Mouse (Mus musculus) cerebellum, postnatal 4 days (tissue): ENCODE data around the gene Xpr1.

Source experiments
- DNase-seq, 2 experiments: peaks; one replicate each; pipeline ENCODE4 v3.0.0; 2022; ENCODE audit warnings: low spot score in 2 of 2, mixed read lengths in 1 of 2

The Xpr1 gene

DNA sequence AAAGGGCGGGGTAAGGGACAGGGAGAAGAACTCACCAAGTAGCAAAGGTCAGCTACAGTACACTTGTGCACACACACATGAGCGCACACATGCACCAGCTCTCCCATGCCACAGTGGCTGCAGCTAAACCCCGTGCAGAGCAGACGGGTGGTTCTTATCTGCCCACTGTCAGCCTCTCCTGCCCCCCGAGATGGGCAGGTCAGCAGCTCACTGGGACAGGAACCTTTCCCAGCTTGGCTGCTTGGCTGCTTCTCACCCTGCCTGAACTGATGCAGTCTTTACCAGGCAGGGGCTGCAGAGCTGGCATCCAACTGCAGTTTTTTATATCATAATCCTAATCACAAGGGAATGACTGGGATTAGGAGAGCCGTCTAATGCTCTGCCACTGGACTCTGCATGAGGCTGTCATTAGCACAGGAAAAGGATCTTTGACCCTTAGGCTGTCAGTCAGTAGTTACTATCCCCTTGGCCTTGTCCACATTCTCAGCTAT, 164.5 kb downstream of the Xpr1 start:
- no peak for DNase-seq

DNA sequence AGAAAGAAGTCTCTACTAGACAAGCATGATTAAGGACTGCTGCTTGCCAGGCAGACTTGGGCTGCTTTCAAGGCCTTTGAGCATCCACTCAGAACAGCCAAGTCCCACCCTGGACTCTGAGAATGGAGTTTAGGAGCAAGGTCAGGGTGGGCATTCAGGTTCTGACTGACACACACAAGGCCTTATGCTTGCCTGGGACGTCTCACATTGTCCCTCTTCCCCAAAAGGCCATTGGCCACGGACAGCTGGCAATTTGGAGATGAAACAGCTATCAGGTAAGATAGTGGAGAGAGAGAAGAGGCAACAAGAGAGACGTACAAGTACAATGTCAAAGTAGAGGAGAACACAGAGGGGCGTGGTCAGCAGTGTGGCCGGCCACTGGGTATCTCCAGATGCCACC, 165.6 kb downstream of the Xpr1 start:
- no peak for DNase-seq

DNA sequence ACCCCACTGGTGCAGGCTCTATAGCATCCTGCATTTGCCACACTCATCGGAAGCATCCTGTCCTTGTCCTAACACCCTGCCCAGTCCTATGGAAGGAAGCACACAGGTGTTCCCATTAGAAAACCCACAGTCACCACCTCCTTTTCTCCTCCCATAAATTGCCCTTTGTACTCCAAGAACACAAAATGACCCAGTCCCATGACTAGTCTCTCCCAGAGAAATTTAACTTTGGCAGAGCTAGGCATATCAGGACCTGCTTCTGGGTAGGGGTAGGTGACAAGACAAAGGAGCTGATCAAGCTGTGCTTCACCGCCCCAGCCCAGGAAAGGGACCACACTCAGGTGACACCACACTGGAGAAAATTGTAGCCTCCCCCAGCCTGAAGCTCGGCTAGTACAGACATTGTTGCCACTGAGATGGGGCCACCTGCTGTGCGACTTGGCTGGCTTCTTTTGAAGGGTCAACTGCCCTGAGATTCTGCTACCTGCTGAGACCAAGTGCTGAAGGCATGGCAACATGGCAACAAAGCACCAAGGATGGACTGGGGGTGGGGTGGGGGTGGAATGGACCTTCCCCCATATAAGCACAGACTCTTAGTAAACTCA, 166.6 kb downstream of the Xpr1 start:
- DNase-seq, result no peak

DNA sequence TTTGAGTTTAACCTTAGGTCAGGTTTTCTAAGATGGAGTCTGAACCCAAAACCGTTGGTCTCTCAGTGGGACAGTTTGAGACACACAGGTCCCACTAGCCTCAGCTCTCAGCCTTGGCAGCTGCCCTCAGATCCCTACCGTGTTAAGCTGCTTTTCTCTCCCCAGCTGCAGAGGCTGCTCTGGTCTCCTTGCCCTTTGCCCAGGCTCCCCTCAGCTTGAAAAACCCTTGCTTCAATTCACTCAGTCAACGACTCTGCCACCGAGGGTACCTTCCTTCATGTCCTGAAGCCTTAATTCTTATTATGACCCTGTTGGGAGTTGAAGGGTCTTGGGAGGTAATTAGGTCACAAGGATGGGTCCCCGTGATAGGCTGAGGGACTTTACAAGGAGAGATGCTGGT, 167.3 kb downstream of the Xpr1 start:
- DNase-seq, result no peak

DNA sequence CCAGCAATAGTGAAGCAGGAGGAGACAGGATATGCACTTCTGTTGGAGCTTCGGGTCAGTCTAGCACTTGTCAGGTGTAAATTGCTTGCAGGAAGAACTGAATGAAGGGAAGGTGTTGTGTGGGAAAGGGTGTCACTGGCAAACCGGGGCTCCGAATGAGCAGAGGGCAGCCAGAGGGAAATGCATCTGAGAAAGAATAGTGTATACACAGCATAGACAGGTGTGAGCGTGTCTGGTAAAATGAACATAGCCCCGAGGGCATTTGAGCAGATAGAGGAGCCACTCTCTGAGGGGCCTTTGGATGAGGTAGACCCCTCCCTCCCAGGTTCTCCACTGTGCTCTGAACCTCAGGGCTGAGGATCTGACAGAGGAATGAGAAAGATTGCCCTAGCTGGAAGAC, 169.2 kb downstream of the Xpr1 start:
- DNase-seq, result no peak

DNA sequence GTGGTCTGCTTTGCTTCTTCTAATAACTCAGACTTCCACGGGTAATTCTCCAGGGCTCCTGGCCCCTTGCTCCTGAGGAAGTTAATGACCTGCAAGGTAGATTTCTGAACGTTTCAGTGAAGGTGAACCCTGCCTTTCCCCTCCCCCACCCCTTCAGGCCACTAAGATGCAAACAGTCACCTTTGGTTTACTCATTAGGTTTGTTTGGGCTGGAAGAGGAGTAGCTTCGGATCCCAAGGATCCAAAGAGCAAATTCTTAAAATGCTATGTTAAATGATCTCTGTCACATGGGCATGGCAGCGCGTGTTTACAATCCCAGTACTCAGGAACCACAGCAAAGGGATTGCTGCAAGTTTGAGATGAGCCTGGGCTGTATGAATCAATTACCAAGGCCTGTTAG, 169.8 kb downstream of the Xpr1 start:
- DNase-seq, result no peak

DNA sequence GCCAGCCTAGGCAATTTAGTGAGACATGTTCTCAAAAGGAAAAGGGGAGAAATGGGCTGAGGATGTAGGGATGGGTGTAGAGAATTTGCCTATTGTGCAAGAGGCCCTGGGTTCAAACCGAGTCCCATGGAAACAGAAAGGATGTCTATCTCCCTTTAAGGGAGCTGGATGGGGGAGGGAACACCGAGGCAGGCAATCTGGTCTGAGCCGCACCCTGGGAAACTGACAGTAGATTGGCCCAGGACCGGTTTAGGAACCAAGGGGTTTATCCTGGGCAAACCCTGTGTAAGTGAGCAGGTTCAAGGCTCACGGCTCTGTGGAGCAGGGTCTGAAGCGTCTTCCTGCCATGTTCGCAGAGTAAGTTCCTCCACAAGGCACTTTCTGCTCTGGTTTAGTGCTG, 171.7 kb downstream of the Xpr1 start:
- peak in 1 of 2 experiments; percentile 13 for DNase-seq

DNA sequence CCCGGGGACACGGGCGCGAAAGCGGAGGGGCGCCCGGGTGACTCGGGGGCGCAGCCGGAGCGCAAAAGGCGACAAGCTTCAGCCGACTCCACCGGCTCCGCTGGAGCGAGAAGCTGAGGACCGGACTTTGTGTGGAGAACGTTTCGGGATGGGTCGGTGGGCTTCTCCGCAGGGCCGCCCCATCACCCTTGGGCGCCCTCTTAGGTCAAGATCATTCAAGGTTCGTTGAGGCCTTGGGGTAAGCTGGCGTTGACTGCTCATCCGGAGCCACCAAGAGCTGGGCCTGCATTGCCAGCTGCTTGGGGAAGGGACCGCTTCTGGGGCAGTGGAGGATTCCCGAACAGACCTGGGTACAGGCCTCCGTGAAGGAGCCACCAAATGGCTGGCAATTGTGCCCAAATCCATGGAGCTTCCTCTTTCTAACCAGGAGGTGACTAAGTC, 172.4 kb downstream of the Xpr1 start:
- DNase-seq, result peak in 1 of 2 experiments; percentile 19

DNA sequence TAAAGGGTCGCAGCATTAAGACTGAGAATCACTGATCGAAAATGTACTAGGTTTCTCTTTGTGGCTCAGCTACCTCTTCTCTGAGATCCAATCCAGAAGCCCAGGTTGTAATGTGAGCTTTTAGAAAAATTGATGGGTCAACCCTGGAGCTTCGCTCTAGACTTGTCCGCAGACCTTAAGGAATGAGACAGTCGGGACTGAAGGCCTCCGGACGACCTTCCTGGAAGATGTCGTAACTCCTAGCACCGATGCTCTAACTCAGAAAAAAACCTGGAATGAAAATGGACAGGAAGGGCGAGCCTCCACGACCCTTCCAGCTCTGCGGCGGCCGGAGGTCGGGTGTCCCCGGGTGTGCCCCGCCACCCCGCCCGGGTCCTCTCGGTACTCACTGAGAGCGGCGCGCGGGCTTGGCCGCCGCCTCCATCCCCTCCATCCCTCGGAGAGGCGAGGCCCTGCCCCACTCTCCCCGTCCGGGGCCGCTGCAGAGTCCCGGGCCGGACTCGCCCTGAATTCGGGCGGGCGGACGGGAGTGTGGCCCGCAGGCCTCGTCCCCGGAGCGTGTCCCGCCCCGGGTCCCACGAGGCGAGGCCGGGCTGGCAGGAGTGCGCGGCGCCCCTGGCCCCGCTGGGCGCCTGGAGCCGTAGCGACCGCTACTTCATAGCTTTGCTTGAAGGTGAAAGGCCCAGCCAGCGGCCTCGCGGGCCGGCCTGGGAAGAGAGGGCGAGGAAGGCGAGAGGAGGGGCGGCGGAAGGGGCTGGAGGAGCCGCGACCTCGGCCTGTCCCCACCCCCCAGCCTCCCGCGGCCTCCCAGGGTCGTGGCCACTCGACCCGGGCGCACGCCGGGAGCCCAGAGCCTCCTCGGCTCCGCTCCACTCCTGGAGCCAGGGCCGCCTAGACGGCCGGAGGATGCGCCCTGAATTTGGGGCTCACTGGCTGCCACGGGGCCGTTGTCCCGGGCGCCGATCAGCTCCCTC, 173.1 kb downstream of the Xpr1 start, which contains the start of gene BC034090:
Gene BC034090 (minus strand): TSS at position 648 of the 974 bp plus-strand sequence.
- DNase-seq, result peak; percentile 20 to 54

DNA sequence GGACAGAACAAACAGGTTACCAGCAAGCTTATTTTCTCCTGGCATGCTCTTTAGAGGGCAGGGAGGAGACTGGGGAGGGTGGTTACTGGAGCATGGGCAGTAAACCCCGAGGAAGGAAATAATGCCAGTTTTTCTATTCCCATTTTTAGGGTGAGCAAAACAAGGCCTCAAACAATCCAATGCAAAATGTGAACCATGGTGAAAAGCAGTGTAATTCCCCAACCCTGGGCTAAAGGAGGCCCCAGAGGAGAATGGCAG, 174.8 kb downstream of the Xpr1 start:
- DNase-seq, result no peak

DNA sequence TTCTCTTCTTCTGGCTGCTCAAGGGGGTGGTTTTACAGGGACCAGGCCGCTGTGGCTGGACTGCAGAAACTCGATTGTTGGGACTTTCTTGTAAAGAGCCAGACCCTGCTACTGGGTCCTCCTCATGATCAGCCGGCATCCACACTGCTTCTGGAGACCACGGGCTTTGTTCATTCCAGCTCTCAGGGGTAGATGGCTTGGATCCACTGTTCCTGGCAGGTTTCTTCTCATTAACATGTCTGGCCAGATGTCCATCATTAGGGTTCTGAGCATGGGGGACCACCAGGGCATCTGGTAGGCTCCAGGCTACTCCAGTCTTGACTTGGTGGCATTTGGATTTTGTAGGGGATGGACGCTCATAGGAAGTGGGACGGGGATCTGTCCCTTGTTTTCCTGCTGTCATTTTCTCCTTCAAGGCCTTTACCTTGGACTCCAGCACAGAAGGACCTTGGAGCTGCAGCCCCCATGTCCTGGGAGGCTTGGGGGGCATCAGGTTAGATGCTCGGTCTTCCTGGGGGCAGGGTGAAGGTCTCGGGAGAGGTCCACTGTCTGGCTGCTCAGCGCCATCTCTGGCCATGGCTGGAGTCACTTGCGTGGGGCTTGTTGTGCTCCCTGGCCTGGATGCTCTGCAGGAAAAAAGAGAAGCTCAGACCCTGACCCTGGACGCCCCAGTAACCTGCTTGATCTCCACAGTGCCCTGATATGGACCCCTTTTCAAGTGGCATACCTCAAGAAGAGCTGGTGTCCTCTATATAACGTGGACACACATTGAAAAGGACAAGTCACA, 175.3 kb downstream of the Xpr1 start:
- peak in 1 of 2 experiments; percentile 18 for DNase-seq

DNA sequence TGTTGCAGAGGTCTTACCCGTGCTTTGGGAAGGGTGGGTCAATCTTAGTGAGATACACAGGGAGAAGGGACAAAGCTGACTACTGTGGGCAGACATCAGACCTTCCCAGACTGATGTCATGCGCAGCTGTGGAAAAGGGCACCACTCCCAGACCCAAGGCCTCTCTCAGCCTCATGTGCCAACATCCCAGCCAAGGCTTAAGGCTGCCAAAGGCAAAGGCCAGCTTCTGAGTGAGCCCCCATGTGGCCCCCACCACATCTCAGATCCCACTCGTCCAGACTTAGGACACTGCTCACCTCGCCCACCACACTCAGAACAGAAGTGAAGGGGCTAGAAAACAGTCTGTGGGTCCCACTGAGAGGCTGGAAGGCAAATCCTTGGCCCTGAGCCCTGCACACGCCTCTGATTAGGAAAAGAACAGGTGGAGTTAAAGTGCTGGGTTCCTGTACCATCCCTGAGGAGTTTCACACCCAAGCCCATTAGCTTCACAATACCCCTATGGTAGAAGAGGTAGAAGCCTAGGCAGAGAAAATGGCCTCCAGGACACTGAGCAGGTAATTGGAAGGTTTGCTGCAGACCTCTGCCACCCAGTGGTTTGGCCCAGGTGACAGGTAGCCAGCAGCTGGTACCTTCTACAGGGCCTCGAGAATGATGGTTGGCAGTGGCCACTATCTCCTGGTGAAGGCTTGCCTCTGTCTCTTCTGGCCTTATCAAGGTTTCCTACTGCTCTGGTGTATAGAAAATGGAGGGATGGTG, 177.1 kb downstream of the Xpr1 start:
- DNase-seq, result no peak

DNA sequence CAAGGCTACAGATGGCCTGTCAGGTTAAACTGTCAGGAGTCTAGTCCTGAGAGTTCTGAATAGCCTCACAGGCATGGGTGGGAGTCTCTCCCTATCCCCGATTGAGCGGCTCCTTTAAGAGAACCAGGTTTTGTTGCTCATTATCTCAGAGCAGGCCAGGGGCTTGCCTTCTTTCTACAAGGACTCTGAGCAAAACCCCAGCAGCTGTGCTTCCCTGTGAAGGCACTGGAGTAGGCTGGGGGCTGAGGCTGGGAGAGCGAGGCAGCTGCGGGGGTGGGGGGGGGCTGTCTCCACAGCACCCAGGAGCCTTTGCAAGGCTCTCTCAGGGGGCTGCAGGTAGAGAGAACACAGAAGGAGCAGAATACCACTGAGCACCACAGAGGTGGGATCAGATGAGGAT, 178.0 kb downstream of the Xpr1 start:
- no peak for DNase-seq

DNA sequence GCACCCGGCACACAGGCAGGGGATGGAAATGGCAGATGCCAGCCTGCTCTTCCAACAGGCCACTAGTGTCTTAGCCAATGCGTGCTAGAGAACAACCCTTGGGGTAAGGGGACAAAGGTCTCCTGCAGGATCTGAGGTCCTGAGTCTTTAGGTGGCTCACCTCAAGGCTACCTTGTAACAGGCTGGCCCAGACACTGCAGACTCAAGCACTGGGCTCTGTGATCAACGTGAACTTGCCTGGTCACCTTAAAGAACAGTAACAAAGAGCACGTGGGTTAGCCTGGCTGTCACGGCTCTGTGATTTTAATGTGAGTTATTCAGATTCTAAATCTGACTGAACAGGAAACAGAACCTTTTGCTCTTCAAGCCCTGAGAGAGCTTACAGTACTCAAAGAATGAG, 179.1 kb downstream of the Xpr1 start:
- no peak for DNase-seq

DNA sequence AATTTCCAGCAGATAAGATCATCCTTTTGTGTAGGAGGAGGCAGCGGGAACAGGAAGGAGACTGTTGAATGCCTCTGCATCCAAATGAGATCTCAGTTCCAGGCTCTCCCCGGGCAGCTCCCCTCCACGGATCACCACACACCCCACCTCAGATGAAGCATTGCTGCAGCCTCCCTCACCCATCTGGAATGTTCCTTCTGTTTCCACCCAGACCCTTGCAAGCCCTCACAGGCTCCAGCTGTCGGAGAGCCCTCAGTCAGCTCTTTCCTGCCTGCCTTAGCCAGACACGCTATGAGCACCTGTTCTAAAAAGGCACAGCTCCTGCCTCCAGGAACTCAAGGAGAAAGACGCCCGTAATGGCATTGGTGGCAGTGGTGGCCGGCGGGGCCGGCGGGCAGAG, 179.8 kb downstream of the Xpr1 start:
- DNase-seq, result no peak

DNA sequence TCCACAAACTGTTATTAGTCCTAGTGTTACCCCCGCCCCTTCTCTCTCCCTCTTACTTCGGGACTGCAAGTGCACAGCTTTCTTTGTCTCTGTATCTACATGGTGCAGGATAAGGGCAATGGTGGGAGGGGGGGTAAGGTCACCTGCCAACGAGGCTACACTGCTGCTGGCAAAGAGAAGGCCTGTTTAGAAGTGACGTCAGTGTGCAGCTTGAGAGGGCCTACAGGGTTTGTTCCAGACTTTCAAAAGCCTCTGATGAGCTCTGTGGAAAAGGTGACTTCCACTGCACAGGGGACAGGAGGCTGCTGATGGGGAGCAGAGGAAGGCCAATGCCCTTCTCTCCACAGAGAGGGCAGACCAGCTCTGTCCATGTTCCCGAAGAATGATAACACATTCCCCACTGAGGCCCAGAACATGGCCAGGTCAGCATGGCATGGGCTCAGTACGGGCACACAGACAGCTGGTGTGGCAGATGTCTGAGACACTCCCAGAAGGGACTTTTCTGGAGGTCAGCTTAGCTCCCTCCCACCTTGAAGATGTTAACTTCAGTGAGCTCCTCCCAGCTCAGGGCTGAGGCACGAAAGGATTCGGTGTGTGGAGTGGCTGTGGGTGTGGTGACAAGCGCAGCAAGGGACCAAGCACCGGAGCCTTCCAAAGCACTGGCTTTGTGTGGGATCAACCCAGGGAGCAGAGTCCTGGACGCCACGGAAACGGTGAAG, 180.8 kb downstream of the Xpr1 start:
- no peak for DNase-seq

DNA sequence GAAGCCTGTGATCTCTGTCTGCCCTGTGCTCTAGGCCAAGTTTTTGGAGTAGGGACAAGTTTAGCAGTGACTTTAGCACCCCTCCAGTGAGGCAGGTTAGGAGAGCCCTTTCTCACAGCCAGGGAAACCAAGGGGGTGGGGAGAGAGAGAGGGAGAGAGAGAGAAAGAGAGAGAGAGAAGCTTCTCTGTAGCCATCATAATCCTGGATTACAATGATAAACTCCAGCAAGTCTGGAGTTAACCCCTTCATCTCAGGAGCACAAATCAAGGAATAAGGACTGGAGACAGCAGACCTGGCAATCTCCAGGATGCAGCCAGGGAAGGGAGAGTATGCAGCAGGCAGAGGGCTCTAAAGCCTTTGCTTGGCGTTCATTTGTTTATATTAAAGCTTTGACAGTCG, 181.6 kb downstream of the Xpr1 start:
- DNase-seq, result no peak

DNA sequence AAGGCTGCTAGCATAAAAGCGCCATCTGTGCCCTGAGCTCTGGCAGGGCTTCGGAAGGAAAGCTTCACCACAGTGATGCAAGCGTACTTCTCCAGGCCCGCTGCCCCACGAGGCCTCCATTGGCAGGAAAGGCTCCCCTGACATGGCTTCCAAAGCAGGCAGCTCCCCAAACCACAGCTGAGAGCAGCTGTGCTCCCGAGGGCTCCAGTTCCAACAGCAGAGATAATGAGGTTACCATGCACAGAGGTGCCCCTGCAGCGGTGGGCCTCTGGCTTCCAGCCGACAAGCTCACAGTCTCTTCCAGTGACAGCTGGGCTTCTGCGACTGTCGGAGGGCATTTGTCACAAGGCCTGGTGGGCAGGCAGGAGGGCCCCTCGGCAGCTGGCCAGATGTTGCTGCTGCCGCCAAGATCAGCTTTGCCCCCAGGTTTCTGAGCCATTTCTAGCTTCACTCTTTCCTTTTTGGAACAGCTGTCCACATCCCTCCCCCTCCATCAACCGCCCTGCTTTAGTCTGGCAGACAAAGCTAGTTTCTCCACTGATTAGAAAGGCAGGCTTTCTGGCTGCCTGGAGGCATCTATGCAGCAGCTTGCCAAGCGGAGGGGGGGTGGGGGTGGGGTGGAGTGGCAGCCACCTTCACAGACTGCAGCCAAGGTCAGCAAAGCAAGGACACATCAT, 183.1 kb downstream of the Xpr1 start:
- DNase-seq, result peak in 1 of 2 experiments; percentile 77

DNA sequence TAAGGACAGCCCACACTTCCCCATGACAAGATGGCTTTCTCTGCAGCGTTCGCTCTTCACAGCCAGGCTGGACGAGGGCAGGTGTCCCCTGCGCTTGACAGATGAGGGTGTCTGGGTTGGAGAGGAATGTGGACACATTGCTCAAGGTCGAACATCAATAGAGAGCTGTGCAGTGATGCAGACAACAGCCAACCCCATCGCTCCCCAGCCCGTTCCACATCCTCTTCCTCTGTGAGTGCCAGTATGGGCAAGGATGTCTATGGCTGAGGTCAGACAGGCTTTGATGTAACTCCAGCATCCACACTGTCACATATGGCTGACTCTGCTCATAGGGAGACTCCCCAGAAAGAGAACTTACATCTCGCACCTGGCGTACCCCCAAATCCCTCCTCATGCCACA, 183.8 kb downstream of the Xpr1 start:
- no peak for DNase-seq

DNA sequence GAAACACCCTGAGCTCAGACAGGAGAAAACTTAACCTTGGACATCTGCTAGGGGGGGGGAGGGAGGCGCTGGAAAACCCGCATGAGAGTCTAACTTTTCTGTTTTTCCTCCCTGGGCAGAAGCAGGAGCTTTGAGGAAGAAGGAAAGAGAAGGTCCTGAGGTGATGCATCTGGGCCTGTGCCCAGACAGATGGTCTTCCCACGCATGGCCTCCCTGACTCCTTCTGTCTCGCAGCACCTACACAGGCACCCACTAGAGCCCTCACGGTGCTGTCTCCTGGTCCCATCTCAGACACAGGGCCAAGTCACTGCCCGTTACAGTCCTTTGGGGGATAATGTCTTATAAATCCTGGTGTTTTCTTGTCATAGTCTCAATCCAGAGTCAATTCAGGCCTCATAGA, 184.4 kb downstream of the Xpr1 start:
- DNase-seq, result no peak
